Mouse (Mus musculus) ovary, postnatal 10 days (tissue): ENCODE measurements at regions not wholly inside any gene's neighbourhood (a gene's known extent, or its start where the extent isn't known, plus 50 kb on each side); places are given as distances from the start of the nearest gene placed in this dataset.

Experiments used
- DNase-seq: peaks from one replicate; pipeline ENCODE4 v3.0.0; 2022; ENCODE audit warnings: low spot score

DNA sequence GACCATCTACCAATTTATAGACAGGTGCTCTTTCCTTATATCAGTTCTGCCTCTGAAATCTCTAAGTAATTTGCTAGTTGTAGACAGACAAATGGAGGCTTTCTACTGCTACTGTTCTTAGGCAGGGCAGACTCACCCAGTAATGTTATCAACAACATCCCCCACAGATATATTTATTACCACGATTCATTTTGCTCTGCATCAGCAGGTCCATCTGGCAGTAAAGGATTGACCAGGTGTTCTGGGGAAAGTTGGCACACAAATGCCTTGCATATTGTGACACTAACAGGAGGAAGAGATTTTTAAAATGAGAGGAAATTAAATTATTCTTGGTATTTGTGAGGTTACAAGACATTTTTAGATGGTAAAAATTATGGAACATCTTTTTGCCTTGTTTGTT lies 627.3 kb upstream of the Tmprss15 start:
- no peak for DNase-seq

DNA sequence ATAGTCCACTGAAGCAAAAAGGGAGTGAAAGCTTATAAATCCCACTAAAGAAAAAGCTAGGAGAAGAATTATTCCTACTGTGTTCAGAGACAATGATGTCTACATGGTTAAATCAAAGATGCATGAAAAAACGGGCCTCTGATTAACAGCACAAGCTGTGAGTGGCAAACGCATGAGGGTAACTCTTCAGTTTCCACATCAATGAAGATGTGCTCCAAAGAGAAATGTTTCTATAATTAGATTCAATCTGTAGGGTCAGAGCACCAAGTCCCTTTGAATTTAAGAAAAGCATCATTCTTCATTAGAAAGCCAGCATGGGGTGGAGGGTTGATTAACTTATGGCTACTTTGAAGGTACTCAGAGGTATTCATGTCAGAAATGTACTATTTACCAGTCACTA lies 601.5 kb upstream of the Tmprss15 start:
- DNase-seq, result no peak

DNA sequence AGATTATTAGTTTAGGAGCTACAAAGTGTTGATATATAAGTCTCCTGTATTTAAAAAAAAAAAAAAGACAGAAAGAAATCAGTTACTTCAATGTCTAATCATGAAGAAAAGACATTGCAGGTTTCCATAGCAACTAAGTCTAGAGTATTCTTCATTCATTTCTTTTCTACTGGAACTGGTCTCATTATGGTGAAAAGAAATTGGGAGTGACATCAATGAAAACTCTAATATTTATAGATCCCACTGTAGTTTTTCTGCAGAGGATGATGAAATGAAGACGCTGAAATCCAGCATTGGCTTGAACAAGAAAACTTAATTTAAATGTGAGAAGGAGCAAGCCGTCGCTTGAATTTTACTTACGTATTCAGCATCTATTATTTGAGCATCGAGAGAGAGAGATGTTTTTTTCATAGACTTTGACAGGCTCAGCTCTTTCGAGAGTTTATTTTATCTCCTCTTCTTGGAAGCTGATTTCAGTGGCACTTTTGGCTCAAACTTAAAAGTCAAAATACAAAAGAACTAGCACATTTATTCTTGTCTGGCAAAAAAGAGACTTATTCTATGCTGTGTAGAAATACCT lies 560.4 kb upstream of the Tmprss15 start:
- no peak for DNase-seq

DNA sequence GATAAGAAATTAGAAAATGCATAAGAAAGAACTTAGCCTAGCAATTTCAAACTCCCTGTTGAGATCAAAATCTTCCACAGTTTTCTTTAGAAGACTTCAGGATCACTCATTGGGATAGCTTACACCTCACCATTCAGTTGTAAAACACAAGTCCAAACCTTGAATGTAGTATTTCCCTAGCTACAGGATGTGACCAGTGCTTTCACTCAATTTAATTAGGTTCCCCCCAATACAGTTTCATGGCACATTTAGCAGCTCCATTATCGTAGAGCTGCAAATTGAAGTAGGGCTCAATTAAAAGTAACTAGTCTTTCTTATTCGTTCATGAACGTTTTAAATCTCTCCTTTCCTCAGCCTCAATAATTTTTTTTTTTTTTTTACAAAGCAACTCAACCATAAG lies 550.0 kb upstream of the Tmprss15 start:
- no peak for DNase-seq

DNA sequence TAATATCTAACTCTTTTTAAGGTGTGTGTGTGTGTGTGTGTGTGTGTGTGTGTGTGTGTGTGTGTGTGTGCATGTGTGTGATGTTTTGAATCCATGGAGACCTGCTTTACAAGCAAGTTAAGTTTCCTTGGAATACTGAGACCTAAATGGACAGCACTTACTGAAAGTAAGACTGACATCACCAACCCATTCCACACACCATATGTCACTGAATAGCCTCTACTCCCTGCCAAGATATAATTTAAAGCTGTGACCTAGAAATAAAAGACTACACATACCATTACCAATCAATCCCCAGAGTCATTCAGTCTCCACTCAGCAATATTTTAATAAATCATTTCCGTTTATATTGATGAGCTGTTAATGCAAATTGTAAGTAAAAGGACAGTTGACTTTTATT lies 536.2 kb upstream of the Tmprss15 start:
- no peak for DNase-seq

DNA sequence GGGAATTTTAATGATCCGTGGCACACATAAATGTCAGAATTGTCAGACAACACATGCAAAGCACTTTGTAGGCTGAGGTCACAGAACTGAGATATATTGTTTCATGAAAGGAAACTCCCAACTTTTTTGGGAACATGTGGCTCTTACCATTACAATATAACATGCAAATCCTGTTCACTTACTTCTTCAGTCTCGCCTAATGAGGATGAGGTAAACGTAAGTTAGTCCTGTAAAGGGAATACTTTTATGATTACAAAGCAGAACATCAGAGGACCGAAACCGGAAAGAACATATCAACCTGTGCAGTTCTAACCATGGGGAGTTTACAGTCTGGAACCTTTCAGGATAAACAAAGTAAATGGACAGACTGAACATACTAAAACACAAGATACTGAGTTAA lies 520.1 kb upstream of the Tmprss15 start:
- DNase-seq, result no peak

DNA sequence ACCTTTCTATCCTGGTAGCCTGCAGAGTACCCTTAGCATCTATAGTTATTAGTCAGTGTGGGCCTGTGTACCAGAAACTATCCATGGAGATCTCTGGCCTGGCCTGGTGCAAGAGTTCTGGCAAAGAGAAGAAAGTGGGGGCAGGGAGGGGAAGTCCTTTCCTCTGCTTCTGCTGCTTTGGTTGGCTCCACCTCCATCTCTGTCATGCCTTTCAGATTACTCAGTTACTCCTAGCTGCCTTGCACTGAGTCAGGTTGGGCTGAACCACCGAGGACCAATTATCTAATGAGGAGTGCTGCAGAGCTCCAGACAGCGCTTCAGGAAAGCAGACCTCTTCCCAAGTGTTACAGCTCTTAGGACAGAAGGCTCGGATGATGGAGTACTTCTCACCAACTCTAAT lies 500.0 kb upstream of the Tmprss15 start:
- DNase-seq, result no peak

DNA sequence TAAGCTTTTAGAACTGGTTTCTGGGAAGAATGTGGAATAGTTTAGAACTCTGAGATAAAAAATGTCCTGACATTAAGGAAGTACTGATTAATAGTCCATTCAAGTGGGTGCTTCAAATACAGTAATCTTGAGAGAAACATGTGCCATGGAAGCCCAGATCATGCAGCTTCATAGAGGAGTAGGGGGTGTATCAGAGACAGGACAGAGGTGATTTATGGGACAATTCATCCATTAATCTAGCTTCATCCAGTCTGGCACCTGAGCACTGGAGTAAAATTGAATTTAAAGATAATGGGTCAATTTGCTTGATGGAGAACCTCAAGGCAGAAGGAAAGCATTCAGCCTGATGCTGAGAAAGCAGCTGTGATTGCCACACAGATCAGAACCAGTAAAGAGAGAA lies 494.8 kb upstream of the Tmprss15 start:
- no peak for DNase-seq

DNA sequence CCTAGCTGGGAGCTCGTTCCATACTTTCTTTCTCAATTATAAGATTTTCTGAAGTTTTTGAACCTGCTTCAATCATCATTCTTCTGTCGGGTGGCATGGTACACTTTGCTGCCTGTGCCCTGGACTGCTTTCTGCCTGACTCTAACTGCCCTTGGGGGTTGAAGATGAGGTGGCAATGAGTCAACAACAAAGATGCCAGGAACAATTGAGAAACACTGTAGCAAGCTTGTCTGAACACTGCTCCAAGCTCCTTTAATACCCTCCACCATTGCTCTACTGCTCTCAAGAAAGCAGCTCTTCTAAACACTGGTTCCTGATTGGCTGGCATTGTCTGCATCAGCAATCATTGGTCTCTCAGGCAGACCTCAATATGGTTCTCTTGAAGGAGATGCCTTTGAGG lies 480.0 kb upstream of the Tmprss15 start:
- no peak for DNase-seq

DNA sequence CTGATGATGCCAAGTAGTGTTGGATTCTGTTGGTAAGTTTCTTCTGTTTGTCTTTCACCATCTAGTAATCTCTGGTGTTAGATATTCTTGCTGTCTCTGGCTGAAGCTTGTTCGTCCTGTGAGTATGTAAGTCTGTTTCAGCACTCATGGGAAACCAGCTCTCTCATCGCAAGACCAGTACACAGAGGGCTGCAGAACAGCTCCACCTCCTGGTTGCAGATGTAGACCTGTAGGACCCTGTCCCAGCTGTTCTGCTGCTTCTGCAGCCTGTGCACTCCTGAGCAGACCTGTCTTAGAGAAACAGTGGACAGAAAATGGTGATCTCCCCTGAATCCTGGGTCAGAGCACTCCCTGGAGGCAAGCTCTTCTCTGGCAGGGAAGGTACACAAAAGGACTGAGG lies 443.5 kb upstream of the Tmprss15 start:
- DNase-seq, result no peak

DNA sequence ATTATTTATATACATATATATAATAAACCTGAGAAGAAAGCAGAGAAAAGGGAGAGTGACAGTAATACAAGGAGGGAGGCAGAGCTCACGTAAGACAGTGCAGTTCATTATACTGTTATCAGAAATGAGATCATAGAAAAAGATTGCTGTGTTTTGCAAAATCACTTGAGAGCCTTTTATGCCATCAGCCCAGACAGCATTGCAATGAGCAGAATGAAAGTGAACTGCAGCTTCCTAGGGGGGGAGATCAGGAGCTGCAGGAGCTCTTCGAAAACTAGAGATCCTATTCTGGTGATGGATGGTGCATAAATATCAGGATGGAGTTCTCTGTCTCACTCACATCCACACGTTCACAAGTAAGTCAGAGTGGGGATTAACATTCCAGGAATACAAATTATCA lies 401.6 kb upstream of the Tmprss15 start:
- DNase-seq, result no peak

DNA sequence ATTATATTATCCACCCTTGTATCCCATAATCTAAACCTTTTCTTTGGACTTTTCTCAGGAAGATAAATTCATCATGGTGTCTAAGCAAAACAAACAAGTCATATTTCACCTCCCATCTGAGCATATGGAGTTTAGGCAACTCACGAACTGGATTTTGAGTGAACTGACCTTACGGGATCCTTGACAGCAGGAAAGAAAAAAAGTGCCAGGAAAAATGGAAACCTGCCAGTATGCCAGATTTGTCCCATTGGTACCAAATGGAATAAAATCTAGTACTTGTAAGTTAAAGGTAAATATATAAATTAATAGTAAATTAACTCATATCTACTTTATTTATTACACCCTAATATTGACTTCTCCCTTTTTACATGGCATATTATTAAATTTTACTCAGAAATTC lies 360.0 kb upstream of the Tmprss15 start:
- DNase-seq, result no peak

DNA sequence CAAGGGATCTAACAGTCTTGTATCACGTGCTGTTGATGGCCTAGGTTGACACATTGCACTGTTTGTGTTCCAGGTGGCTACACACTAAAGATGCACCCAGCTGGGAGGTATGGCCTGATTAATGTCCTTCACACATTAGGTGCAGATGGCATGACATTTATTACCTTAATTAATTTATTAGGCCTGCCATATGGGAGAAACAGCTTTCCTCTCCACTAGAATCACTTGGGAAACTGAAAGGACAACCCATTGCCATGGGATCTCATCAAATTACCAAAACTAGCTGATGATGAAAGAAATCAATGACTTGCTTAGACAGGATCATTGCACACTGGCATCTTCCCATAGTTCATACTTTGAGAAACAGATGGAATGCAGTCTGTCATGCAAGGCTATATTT lies 358.8 kb upstream of the Tmprss15 start:
- DNase-seq, result no peak

DNA sequence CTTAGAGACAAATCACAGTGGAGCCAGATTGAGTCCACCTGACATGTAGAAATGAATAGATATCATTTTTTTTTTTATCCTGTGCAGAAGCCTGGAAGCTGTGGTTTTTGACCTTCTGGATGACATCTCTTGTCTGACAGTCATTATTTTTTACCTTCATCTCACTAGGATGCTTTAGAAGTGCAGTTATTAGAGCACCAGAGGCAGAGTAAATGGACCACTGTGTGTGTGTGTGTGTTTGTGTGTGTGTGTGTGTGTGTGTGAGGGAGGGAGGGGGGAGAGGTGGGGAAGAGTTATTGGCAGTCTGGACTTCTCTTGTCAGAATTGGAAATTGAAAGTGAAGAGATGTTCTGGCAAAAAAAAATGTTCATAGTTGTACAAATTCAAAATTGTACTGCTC lies 316.5 kb upstream of the Tmprss15 start:
- DNase-seq, result no peak

DNA sequence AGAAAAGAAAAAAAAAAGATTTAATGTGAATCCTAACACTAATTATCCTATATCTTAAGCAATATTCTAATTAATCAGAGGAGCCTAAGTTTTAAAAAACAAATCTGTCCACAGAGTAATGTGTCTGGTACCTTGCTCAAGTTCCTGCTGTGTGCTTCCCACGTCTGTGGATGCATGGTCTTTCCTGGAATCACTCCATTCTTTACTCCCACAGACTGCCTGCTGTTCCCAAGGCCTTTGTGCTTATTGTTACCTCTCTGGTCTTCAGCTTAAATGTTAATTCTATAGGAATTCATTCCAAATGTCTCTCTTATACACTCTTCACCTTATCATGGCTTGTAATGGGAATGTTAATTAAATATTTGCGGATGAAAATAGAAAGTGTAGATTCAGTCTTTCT lies 315.3 kb upstream of the Tmprss15 start:
- no peak for DNase-seq

DNA sequence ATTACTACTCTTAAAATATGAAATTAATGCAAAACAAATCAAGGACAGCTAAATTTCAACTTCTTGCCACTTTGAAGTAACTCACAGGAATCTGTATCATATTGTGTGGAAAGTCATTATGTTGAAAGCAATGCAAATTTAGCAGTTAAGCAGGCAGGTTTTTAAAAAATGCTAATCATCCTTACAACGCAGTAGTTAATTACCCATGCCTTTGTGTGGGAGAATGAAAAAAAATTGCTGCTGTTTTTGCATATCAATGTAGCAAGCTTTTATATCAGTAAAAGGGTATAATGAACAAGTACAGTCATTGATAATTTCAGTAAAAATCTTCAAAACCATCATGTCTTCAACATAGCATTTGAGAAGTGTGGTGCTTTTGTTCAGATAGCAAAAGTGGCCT lies 313.2 kb upstream of the Tmprss15 start:
- no peak for DNase-seq

DNA sequence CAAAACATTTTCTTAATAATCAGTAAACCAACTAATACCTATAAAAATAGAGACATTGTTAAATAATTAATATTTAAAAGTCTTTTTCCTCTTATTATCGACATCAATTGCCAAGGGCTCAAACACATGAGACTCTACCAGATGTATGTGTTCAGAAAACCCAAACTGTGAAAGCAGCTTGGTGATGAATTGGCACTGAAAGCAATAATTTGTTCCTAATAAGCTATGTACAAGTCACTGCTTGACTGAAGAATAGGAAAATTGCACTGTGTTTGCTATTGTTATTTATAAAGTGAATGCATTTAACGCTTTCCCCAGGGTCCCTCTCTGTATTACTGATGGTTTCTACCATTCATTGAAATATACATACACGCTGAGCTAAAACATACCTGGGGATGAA lies 309.2 kb upstream of the Tmprss15 start:
- DNase-seq, result no peak

DNA sequence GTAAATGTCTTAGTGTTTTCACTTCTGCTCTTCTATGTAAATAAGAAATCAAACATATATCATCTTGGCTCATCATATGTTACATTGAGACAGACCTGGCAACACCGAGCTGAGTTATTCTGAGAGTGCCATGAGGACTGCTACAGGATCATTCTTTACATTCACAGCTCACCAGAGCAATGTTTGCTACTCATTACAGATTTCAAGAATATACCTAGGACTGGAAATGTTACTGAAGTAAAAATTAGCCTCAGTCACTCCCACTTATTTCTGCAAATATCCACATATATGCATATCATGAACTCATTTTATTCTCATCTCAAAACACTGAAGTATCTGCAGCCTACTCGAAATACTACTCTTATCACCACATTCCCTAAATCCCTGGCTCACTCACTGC lies 307.6 kb upstream of the Tmprss15 start:
- DNase-seq, result no peak

DNA sequence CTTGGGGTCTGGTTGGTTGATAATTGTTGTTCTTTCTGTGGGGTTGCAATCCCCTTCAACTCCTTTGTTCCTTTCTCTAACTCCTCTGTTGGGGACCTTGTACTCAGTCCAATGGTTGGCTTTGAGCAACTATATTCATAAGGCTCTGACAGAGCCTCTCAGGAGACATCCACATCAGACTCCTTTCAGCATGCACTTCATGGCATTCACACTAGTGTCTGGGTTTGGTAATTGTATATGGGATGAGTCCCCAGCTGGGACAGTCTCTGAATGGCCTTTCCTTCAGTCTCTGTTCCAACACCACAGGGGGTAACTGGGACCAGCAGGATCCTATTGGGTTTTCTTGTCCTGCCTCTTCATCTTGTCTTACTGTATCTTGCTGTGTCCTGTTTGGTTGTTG lies 303.5 kb upstream of the Tmprss15 start:
- DNase-seq, result no peak

DNA sequence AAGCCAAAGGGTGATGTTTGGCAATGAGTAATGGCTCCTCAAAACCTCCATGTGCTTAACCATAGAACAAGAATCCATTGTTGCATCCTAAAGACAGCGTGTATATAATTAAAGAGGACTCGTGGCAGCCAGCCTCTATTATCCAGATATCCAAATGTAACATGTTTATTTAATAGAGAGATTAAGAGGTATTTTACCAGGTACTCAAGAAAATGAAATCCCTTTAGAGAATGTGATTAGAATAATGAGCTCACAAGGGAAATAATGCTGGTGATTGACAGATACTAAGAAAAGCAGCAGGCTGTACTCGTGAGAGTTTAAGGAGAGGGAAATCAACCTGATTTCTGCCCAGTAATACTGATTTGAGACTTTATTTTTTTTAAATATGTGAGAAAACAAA lies 295.5 kb upstream of the Tmprss15 start:
- no peak for DNase-seq

DNA sequence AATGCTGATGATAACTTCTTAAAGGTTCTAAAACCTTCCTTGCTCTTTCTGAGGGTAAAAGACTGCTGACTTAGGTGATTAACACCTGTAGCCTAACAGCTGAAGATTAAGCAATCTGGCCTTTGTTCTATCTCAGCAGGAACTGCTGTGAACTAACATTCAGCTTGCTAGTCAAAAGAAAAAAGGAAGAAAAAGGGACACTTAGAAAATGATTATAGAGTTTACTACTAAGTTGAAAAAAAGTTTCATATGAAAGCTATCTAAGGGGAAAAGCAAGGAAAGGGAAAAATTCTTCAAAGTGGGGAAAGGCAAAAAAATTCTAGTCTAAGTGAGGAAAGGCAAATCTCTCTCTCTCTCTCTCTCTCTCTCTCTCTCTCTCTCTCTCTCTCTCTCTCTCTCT lies 259.2 kb upstream of the Tmprss15 start:
- no peak for DNase-seq

DNA sequence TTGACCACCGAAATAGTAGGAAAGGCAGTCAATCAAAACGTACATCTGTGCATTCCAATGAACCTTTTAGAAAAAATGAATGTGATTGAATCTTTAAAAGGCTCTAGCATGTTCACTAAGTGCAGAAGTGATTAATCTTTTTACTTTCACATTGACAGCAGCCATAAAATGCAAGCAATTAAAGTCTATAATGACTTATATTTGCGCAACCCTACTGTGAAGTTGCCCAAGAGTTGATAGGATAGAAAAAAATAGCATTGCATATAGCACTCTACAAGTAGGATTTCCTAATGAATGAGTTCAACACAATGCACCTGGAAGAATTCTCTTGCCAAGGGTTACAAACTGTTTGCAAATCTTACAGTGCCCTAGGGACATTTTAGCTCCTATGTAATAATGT lies 251.6 kb upstream of the Tmprss15 start:
- no peak for DNase-seq

DNA sequence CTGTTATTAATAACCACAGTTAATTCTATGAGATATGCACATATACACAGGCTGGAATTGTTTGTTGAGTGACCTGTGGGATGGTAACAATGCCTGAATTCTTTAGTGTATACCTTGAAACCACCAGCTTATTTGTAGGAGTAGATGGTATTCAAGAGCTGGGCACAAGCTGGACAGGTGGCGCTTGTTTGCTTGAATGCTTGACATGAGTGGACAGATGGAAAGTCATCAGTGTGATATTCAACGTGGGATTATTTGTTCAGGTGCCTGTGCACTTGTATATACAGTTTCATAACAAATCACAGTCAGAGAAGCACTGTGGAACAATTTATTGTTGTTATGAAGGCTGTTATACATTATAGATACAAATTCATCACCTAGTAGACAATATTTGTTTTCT lies 245.5 kb upstream of the Tmprss15 start:
- no peak for DNase-seq

DNA sequence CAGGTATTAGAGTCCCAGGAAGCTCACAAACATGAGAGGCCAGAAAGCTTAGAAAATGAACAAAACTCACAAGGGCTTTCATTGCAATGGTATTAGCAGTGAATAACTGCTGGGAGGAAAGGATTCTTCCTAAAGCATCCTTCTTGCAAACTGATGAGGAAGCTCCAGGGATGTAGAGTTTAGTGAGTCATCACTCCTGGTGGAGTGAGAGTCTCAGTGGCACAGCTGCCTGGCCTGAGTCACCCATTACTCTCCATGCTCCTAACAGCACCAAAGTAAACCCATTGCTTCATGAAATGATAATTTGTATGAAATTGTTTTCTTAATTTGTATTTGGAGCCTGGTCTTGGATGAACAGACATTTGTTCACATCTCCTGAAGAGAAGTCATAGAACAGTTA lies 245.1 kb upstream of the Tmprss15 start:
- DNase-seq, result no peak

DNA sequence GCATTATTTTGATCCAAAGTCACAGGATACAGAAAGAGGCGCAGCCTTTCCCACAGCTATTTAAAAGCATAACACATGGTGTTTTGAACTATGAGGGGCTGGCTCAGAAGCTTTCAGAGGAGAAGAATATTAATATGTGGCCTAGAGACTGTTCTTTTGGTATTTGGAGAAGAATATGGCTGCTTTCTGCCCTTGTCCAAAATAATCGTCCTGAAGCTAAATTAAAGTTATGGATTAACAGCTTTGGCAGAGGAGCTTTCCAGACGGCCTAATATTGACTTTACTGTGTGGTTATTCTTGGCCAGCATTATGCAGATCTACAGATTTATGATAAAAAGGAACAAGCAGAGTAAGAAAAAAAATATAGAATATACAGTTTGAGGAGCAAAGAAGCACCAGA lies 222.4 kb upstream of the Tmprss15 start:
- DNase-seq, result no peak
